Mouse (Mus musculus): ENCODE data around the gene Slc6a16. TPM values are rescaled to one million over a fixed set of nuclear protein-coding genes. Genes with fewer than 3 reads are reported as not detected.

Slc6a16 gene
- polyA plus RNA-seq, 2 experiments, result 0.03 TPM; not detected in 1

DNA sequence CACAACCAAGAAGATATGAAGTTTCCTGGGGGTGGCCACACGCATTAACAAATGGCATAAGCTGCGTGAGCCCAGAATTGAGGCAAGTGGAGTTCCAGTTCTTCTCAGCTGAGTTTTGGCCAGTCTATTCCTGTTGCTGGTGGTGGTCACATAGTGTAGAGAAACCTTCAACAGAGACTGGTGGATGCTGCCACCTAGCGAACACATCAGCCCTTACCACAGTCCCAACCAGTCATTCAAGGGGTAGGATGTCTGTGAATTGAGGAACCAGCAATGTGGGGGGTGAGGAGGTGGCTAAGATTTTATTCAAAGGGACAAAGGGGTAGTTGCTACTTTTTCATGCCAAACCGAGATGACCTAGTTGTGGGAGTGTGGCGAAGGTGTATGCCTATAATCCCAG is 58.9 kb downstream of the Slc6a16 start:
- ATAC-seq (ENCODE audit: insufficient read depth) (no peak), DNase-seq (ENCODE audit: low read depth in 3 of 3, low spot score in 3 of 3) (peak; percentile 17 to 27 (median 24))
- Histone ChIP-seq H3K4me3 (ENCODE audit: insufficient read depth in 1 of 2, low read depth in 2 of 2, low read length in 2 of 2) (no peak overlapping the region), H3K4me2 (ENCODE audit: low read depth) (no peak overlapping the region), H3K4me1 (replicated peaks; ENCODE audit: control insufficient read depth in 2 of 2, insufficient read depth in 2 of 2, low read length in 1 of 2) (no peaks in the 10 kb centered on the region), H3K27me3 (ENCODE audit: control insufficient read depth, insufficient read depth, low read length) (no peaks in the 10 kb centered on the region; the same call in 1 of the 2 replicates), H3K36me3 (replicated peaks; ENCODE audit: control insufficient read depth, insufficient read depth, low read depth) (no peaks in the 10 kb centered on the region), H3K9me3 (ENCODE audit: control insufficient read depth, low read length) (no peaks in the 10 kb centered on the region), H3K9ac (replicated peaks) (no peak overlapping the region), H3K27ac (no peak overlapping the region)
- WGBS (ENCODE audit: insufficient replicate concordance), result 7% methylated on average over 5 of the region's 5 CpGs
- TF ChIP-seq EP300 (IDR thresholded peaks at IDR 0.05; ENCODE audit: low read depth) (no peak), CTCF (IDR thresholded peaks at IDR 0.05; ENCODE audit: low read depth) (peak; percentile 73)

DNA sequence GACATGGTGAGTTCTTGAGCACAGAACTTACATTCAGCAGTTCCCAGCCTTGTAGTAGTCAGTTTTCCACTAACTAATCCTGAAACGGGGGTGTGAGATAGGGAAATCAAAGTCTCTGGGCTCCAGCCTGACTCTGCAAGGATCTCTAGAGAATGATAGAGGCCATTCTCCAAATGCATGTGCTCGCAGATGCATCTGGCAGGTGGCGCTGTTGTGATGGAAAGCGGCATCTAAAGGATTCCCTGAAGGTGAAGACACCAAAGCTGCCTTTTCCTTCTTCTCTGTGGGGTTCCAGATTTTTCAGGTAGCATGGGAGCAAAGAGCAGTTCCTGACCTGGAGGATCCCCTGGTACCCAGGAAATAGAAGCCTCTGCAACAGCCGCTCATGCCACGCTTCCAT is 59.4 kb downstream of the Slc6a16 start:
- H3K27ac ChIP-seq, result no peak overlapping the region
- H3K27me3 ChIP-seq (ENCODE audit: control insufficient read depth, insufficient read depth, low read length), result no peaks in the 10 kb centered on the region; the same call in 1 of the 2 replicates
- H3K4me2 ChIP-seq (ENCODE audit: low read depth), result no peak overlapping the region
- no peak overlapping the region for H3K9ac ChIP-seq (replicated peaks)
- no peaks in the 10 kb centered on the region for H3K4me1 ChIP-seq (replicated peaks; ENCODE audit: control insufficient read depth in 2 of 2, insufficient read depth in 2 of 2, low read length in 1 of 2)
- DNase-seq (ENCODE audit: low read depth in 3 of 3, low spot score in 3 of 3) (peak in 1 of 3 experiments; percentile 17), ATAC-seq (ENCODE audit: insufficient read depth) (no peak)
- H3K36me3 ChIP-seq (replicated peaks; ENCODE audit: control insufficient read depth, insufficient read depth, low read depth), result no peaks in the 10 kb centered on the region
- WGBS (ENCODE audit: insufficient replicate concordance), result 16% methylated on average over 6 of the region's 6 CpGs
- H3K9me3 ChIP-seq (ENCODE audit: control insufficient read depth, low read length), result no peaks in the 10 kb centered on the region
- TF ChIP-seq EP300 (IDR thresholded peaks at IDR 0.05; ENCODE audit: low read depth) (no peak), CTCF (IDR thresholded peaks at IDR 0.05; ENCODE audit: low read depth) (peak; percentile 64)
- no peak overlapping the region for H3K4me3 ChIP-seq (ENCODE audit: insufficient read depth in 1 of 2, low read depth in 2 of 2, low read length in 2 of 2)

DNA sequence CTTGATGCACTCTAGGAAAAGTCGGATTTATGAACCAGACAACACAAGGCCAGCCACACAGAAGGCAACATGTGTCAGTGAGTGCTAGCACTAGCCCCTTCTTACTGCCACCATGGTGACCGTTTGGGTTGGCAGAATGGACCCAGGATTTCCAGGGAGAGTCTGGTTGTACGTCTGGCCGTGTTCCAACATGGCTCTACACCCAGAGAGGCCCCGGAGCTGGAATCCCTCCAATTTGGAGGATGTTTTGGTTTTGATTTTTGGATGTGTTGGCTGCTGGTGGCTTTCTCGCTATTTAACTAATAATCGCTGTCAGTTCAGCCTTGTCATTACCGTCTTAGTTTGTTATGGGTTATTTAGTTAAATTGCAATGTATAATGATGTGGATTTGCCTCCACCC is 61.7 kb downstream of the Slc6a16 start:
- no peak for ATAC-seq (ENCODE audit: insufficient read depth)
- Histone ChIP-seq H3K27me3 (ENCODE audit: control insufficient read depth, insufficient read depth, low read length) (no peaks in the 10 kb centered on the region; the same call in 1 of the 2 replicates), H3K9ac (replicated peaks) (no peak overlapping the region), H3K4me3 (ENCODE audit: insufficient read depth in 1 of 2, low read depth in 2 of 2, low read length in 2 of 2) (no peak overlapping the region), H3K36me3 (replicated peaks; ENCODE audit: control insufficient read depth, insufficient read depth, low read depth) (no peaks in the 10 kb centered on the region), H3K4me1 (replicated peaks; ENCODE audit: control insufficient read depth in 2 of 2, insufficient read depth in 2 of 2, low read length in 1 of 2) (no peaks in the 10 kb centered on the region), H3K27ac (no peak overlapping the region), H3K9me3 (ENCODE audit: control insufficient read depth, low read length) (no peaks in the 10 kb centered on the region), H3K4me2 (ENCODE audit: low read depth) (no peak overlapping the region)
- DNase-seq (ENCODE audit: low read depth in 3 of 3, low spot score in 3 of 3), result no peak
- 66% methylated on average over 8 of the region's 8 CpGs for WGBS (ENCODE audit: insufficient replicate concordance)
- TF ChIP-seq EP300 (IDR thresholded peaks at IDR 0.05; ENCODE audit: low read depth) (no peak), CTCF (IDR thresholded peaks at IDR 0.05; ENCODE audit: low read depth) (no peak)

DNA sequence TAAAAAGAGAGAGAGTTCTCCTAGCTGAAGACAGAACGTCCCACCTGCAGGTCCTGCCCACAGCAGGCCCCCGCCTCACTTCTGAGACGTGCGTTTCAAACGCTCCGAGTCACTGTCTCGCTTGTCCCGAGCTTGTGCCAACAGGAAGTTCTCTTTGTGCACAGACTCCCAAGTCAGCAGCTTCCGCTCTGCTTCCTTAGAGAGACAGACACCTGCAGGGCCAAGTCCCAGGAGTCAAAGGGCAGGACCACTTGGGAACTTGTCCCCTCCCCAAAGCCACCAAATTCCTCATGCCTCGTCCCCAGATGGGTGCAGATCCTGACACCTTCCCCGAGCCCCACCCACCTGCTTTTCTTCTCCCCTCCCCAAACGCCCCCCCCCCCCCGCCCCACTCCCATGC is 64.0 kb downstream of the Slc6a16 start:
- Histone ChIP-seq H3K27me3 (ENCODE audit: control insufficient read depth, insufficient read depth, low read length) (no peaks in the 10 kb centered on the region; the same call in 1 of the 2 replicates), H3K4me3 (ENCODE audit: insufficient read depth in 1 of 2, low read depth in 2 of 2, low read length in 2 of 2) (no peak overlapping the region), H3K27ac (no peak overlapping the region), H3K4me2 (ENCODE audit: low read depth) (no peak overlapping the region), H3K9me3 (ENCODE audit: control insufficient read depth, low read length) (no peaks in the 10 kb centered on the region), H3K4me1 (replicated peaks; ENCODE audit: control insufficient read depth in 2 of 2, insufficient read depth in 2 of 2, low read length in 1 of 2) (no peaks in the 10 kb centered on the region), H3K9ac (replicated peaks) (no peak overlapping the region), H3K36me3 (replicated peaks; ENCODE audit: control insufficient read depth, insufficient read depth, low read depth) (no peaks in the 10 kb centered on the region)
- WGBS (ENCODE audit: insufficient replicate concordance), result 27% methylated on average over 11 of the region's 13 CpGs
- DNase-seq (ENCODE audit: low read depth in 3 of 3, low spot score in 3 of 3), result no peak
- TF ChIP-seq CTCF (IDR thresholded peaks at IDR 0.05; ENCODE audit: low read depth) (no peak), EP300 (IDR thresholded peaks at IDR 0.05; ENCODE audit: low read depth) (no peak)
- no peak for ATAC-seq (ENCODE audit: insufficient read depth)

DNA sequence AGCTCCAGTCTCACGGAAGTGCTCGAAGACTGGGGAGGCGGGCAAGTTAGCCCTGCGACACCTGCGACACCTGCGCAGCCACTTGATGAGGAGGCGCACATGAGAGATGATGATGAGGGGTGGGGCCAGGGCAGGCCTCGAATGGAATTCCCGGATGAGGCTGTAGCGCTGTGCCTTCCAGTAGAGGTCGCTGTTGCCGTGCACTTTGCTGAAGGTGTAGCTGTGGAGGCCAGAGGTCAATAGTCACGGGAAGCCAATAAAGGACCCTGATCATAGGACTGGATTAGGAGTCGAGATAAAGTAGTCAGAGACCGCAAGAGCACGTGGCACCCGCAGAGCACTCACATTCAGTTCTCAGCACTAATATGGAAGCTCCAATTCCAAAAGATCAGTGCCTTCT is 64.4 kb downstream of the Slc6a16 start:
- Histone ChIP-seq H3K9me3 (ENCODE audit: control insufficient read depth, low read length) (no peaks in the 10 kb centered on the region), H3K36me3 (replicated peaks; ENCODE audit: control insufficient read depth, insufficient read depth, low read depth) (no peaks in the 10 kb centered on the region), H3K27me3 (ENCODE audit: control insufficient read depth, insufficient read depth, low read length) (no peaks in the 10 kb centered on the region; the same call in 1 of the 2 replicates), H3K4me2 (ENCODE audit: low read depth) (no peak overlapping the region), H3K27ac (no peak overlapping the region), H3K4me1 (replicated peaks; ENCODE audit: control insufficient read depth in 2 of 2, insufficient read depth in 2 of 2, low read length in 1 of 2) (no peaks in the 10 kb centered on the region), H3K9ac (replicated peaks) (no peak overlapping the region), H3K4me3 (ENCODE audit: insufficient read depth in 1 of 2, low read depth in 2 of 2, low read length in 2 of 2) (no peak overlapping the region)
- 4% methylated on average over 17 of the region's 17 CpGs for WGBS (ENCODE audit: insufficient replicate concordance)
- DNase-seq (ENCODE audit: low read depth in 3 of 3, low spot score in 3 of 3) (peak; percentile 28 to 48 (median 39)), ATAC-seq (ENCODE audit: insufficient read depth) (peak; percentile 51; the same call in 1 of the 2 replicates)
- no peak for TF ChIP-seq EP300 (IDR thresholded peaks at IDR 0.05; ENCODE audit: low read depth)
- peak; percentile 89 for TF ChIP-seq CTCF (IDR thresholded peaks at IDR 0.05; ENCODE audit: low read depth)
